Mouse (Mus musculus) CD4-positive, CD25-positive, alpha-beta regulatory T cell, adult 4 months (primary cell): ENCODE measurements around the gene Gas2l3. TPM values are rescaled to one million over a fixed set of nuclear protein-coding genes. Genes with fewer than 3 reads are reported as not detected.

ENCODE experiments used
- ATAC-seq: one replicate; pipeline ENCODE4 v1.8.0; 2017
- polyA plus RNA-seq, 2 experiments: library from polyadenylated mRNA; unstranded; fragments of 100-300 nt; shearing (Covaris generic); gene quantifications; one replicate each; pipeline ENCODE4 v1.2.1; 2017

Gene Gas2l3
- polyA plus RNA-seq, 2 experiments from 2014 or later, result 1.5 to 3.3 TPM

DNA sequence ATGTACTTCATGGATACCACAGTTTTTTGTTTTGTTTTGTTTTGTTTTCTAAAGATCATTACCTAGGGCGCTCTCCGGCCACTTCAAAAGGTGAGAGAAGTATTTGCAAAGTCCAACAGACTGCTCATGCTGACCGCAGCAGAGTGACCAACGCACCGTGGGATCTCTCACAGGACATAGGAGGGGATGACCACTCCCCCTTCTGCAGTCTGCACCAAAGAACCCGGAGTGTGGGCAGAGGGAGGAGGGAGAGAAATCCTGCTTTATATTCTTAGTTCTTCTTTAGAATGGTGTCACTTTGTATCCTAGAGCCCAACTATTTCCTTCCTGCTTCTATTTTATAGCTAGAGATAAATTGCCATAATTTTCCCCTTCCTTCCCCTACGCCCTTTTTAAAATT lies 48.4 kb downstream of the Gas2l3 start:
- ATAC-seq, result no peak

GRCm38 (mm10) chr10:89392687-89393086 lies 51.1 kb downstream of the Gas2l3 start:
- no peak for ATAC-seq

GRCm38 (mm10) chr10:89391571-89392163 lies 52.1 kb downstream of the Gas2l3 start:
- no peak for ATAC-seq

DNA sequence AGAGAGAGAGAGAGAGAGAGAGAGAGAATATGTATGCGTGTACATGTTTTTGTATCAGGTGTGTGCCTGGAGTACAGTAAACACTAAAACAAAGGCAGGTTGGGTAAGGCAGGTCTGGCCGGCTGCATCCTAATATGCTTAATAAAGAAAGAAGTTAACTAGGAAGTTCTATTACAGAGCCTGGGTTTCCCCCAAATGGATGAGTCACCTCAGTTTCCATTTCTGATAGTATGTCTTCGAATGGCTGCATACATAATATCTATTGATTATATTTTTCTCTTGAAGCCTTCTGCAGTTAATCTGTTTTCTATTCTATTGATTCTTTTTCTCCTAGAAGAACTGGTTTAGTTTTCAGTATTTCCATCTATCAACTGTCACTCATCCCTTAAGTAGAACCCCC lies 57.3 kb downstream of the Gas2l3 start:
- peak; percentile 77 for ATAC-seq

DNA sequence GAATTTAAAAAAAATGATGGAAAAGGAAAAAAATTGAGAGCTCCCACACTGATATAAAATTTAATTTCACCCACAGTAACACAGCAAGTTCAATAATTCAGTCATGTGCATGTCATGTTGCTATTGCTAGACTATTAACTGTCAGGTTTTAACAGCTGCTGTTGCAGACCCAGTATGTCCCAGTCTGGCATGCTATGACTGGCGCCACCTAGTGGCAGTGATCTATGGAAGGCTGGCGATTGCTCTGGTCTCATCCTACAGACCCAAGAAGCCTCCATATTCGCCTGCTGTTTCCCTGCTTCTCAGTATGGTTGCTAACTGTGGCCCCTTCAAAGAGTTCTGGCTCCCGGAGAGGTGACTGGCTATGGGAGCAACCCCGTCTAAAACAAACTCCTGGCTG lies 60.3 kb downstream of the Gas2l3 start:
- ATAC-seq, result peak; percentile 66

GRCm38 (mm10) chr10:89377750-89378149 lies 66.0 kb downstream of the Gas2l3 start:
- ATAC-seq, result no peak

GRCm38 (mm10) chr10:89370051-89370450 lies 73.7 kb downstream of the Gas2l3 start:
- ATAC-seq, result no peak

GRCm38 (mm10) chr10:89358933-89359332 lies 84.8 kb downstream of the Gas2l3 start:
- no peak for ATAC-seq

Other genes starting within 250 kb of the Gas2l3 start
- not detected for gene Ano4, start 99.2 kb downstream of the Gas2l3 start, polyA plus RNA-seq
- not detected for gene Nr1h4, start 89.6 kb upstream of the Gas2l3 start, polyA plus RNA-seq
- gene Slc17a8, start 177.3 kb upstream of the Gas2l3 start, polyA plus RNA-seq, result not detected
- gene Scyl2, start 242.3 kb upstream of the Gas2l3 start, polyA plus RNA-seq, result 1 to 10 TPM; 9.1 to 9.8 TPM